Mouse (Mus musculus) gastrocnemius, adult 18-20 months (tissue): ENCODE data around the gene Kdm5b. TPM values are rescaled to one million over a fixed set of nuclear protein-coding genes. Genes with fewer than 3 reads are reported as not detected.

Source experiments
- DNase-seq: peaks from one replicate; pipeline ENCODE4 v3.0.0; 2021; ENCODE audit warnings: low spot score
- total RNA-seq, 2 experiments: library from RNA; stranded (reverse); gene quantifications; 2 replicates each; pipeline ENCODE4 v1.2.3; 2021

Gene Kdm5b
- total RNA-seq, 2 experiments from 2014 or later, result 8.0 to 8.3 TPM

- DNase-seq, result no peak
Measured at GRCm38 (mm10) chr1:134646261-134646962, 86.4 kb downstream of the Kdm5b start, which contains the start of gene Syt2. Gene Syt2 (plus strand): TSS chr1:134646677.

- DNase-seq, result no peak
Measured at GRCm38 (mm10) chr1:134646963-134647282, 87.0 kb downstream of the Kdm5b start.

- DNase-seq, result no peak
Measured at GRCm38 (mm10) chr1:134647591-134647990, 87.6 kb downstream of the Kdm5b start.

GRCm38 (mm10) chr1:134650816-134651215 is 90.8 kb downstream of the Kdm5b start:
- no peak for DNase-seq

GRCm38 (mm10) chr1:134651268-134651850 is 91.4 kb downstream of the Kdm5b start:
- no peak for DNase-seq

- no peak for DNase-seq
Measured at GRCm38 (mm10) chr1:134651851-134652398, 92.0 kb downstream of the Kdm5b start.

GRCm38 (mm10) chr1:134653603-134654257 is 93.8 kb downstream of the Kdm5b start:
- no peak for DNase-seq

GRCm38 (mm10) chr1:134658841-134659240 is 98.9 kb downstream of the Kdm5b start:
- no peak for DNase-seq

- DNase-seq, result no peak
Measured at GRCm38 (mm10) chr1:134660163-134660562, 100.2 kb downstream of the Kdm5b start.

GRCm38 (mm10) chr1:134671234-134672070 is 111.5 kb downstream of the Kdm5b start:
- DNase-seq, result no peak

- DNase-seq, result no peak
Measured at GRCm38 (mm10) chr1:134674312-134674711, 114.3 kb downstream of the Kdm5b start.

- DNase-seq, result no peak
Measured at GRCm38 (mm10) chr1:134679445-134679844, 119.5 kb downstream of the Kdm5b start.

- DNase-seq, result no peak
Measured at GRCm38 (mm10) chr1:134680617-134681016, 120.6 kb downstream of the Kdm5b start.

- no peak for DNase-seq
Measured at GRCm38 (mm10) chr1:134682460-134682859, 122.5 kb downstream of the Kdm5b start.

Other genes with a start within 250 kb of the Kdm5b start
- under 1 TPM; 0.21 to 0.43 TPM for gene Ppfia4, start 227.2 kb upstream of the Kdm5b start, total RNA-seq
- gene Tmem183a, start 198.2 kb upstream of the Kdm5b start, total RNA-seq, result 10 to 100 TPM; 10.1 to 10.4 TPM
- not detected for gene 4933406M09Rik, start 174.2 kb upstream of the Kdm5b start, total RNA-seq
- 10 to 100 TPM; 80.0 to 84.8 TPM for gene Cyb5r1, start 154.6 kb upstream of the Kdm5b start, total RNA-seq
- 100 to 1,000 TPM; 184 to 193 TPM for gene Adipor1, start 144.8 kb upstream of the Kdm5b start, total RNA-seq
- 10 to 100 TPM; 18.0 to 20.3 TPM for gene Klhl12, start 104.6 kb upstream of the Kdm5b start, total RNA-seq
- 1 to 10 TPM; 5.5 to 6.3 TPM for gene Rabif, start 65.5 kb upstream of the Kdm5b start, total RNA-seq
- not detected for gene Mgat4e, start 10.5 kb upstream of the Kdm5b start, total RNA-seq
- gene Syt2, start 86.5 kb downstream of the Kdm5b start, total RNA-seq, result not detected